Comparison of ENCODE assay signal across 10 mouse cellular contexts in the genomic region with DNA sequence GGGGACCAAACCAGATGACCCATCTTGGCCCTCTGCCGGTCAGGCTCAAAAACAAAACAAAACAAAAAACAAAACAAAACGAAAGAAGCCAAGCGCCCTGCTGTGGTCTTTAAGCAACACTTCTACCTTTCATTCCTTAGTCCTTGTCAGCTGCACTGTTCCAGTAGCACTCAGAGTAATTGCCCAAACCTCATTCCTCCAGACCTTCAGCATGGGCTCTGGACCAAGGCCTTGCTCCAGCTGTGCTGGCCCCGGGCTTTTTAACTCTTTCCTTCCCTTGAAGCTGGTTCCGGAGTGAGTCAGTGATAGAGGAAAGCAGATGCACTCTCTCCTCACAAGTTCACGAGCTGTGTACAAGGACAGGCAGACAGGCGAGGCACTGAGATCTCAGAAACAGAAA. TPM values are rescaled to one million over a fixed set of nuclear protein-coding genes. Genes with fewer than 3 reads are reported as not detected.
DNase-seq lines count a peak whose midpoint lies in the region; ATAC-seq and TF ChIP-seq lines count a peak whose summit lies in the region.
"Had no signal": no experiment of that assay in that cellular context is flagged by ENCODE, and none has a peak within 500 bp of the region (broad histone marks: within the 10 kb centered on the region; RNA-seq: fewer than 3 reads in every experiment).

No protein-coding gene starts in this region.

- H3K36me3 ChIP-seq in lung, postnatal 0 days (ENCODE audit: insufficient read depth, low read length), result no peaks in the 10 kb centered on the region

- intact Hi-C loops in left cerebral cortex, adult 2 months (cut with DNase I), result no loop called here

- H3K27ac ChIP-seq in lung, postnatal 0 days (ENCODE audit: low read length), result peak overlapping the region; percentile 65; the same call in 1 of the 2 replicates
- no peak overlapping the region for H3K27ac ChIP-seq in left cerebral cortex, adult 2 months
- H3K27ac ChIP-seq: liver, embryonic 14.5 days had no signal

- TF ChIP-seq EP300 in lung, postnatal 0 days (IDR thresholded peaks at IDR 0.05), result peak; percentile 86

- no peak overlapping the region for H3K9ac ChIP-seq in lung, postnatal 0 days (replicated peaks; ENCODE audit: low read depth)
- H3K9ac ChIP-seq: liver, embryonic 14.5 days had no signal

- no peak; the same call in 1 of the 2 replicates for TF ChIP-seq CTCF in lung, postnatal 0 days (IDR thresholded peaks at IDR 0.05)
- TF ChIP-seq CTCF in left cerebral cortex, adult 2 months (IDR thresholded peaks at IDR 0.05), result no peak

- peak; percentile 84 for ATAC-seq in lung, postnatal 0 days

- WGBS in lung, postnatal 0 days, result 33% methylated on average over 7 of the region's 7 CpGs

- H3K4me1 ChIP-seq in lung, postnatal 0 days (ENCODE audit: insufficient read depth, low read depth, low read length), result no peaks in the 10 kb centered on the region

- DNase-seq in kidney, postnatal 10 days, result peak; percentile 57
- no peak for DNase-seq in kidney, adult 11 months
- peak; percentile 34 for DNase-seq in adrenal gland, adult 8-10 months
- DNase-seq in heart, adult 8-10 months (ENCODE audit: low spot score), result peak; percentile 53
- DNase-seq in lung, postnatal 0 days (ENCODE audit: low spot score), result peak; percentile 90
- no peak for DNase-seq in left cerebral cortex, adult 2 months (ENCODE audit: extremely low spot score in 1 of 2, low spot score in 2 of 2)
- DNase-seq in spleen, adult 18-20 months, result no peak
- DNase-seq in spleen, postnatal 14 days (ENCODE audit: low spot score in 2 of 2), result no peak
- DNase-seq: kidney, postnatal 25 days had no signal

- no peaks in the 10 kb centered on the region for H3K27me3 ChIP-seq in lung, postnatal 0 days (replicated peaks; ENCODE audit: insufficient read depth, low read length)

- H3K9me3 ChIP-seq in lung, postnatal 0 days (ENCODE audit: low read length), result no peaks in the 10 kb centered on the region

- no peak overlapping the region for H3K4me3 ChIP-seq in lung, postnatal 0 days (ENCODE audit: low read depth, low read length)
- no peak overlapping the region for H3K4me3 ChIP-seq in left cerebral cortex, adult 2 months

- H3K4me2 ChIP-seq in lung, postnatal 0 days (replicated peaks; ENCODE audit: low read depth, low read length), result no peak overlapping the region

RNA-seq across cellular contexts. Expression of gene Itga8, which starts 14.6 kb away (rescaled TPM):
- 10 to 100 TPM; 13.8 to 32.6 (median 24.8) TPM for total RNA-seq in adrenal gland, adult 8-10 months (2022)
- 1 to 10 TPM; 2.8 to 7.7 (median 3.9) TPM for total RNA-seq in heart, adult 8-10 months (2022)
- polyA plus RNA-seq in lung, postnatal 0 days (2015; fragmentation: Nextera tagmentation; extraction: Ambion mirVana), result 20.0 and 20.2 TPM in 2 replicates
- 10 to 100 TPM in 1 of 2 experiments, 1 to 10 TPM in 1; 9.6 to 10.7 TPM for total RNA-seq in left cerebral cortex, adult 2 months (2021)

Comparison
In these comparisons a context has a peak if more than half of its experiments do, and no peak if none do; other contexts are left out.
1. DNase-seq: peak in kidney, postnatal 10 days (single experiment), adrenal gland, adult 8-10 months (single experiment), heart, adult 8-10 months (single experiment) and lung, postnatal 0 days (single experiment); none in kidney, adult 11 months (single experiment), left cerebral cortex, adult 2 months (0 of 2), spleen, adult 18-20 months (0 of 2) and spleen, postnatal 14 days (0 of 2).